Mouse (Mus musculus) embryo, embryonic 11 days (tissue): Measurements from ENCODE around the gene 4930407I10Rik.
A peak's percentile ranks its signal among the peaks of the same experiment; 100 is the strongest.

Source experiments
- DNase-seq: peaks from one replicate; pipeline ENCODE4 v3.0.0-alpha.2; 2015

Gene 4930407I10Rik

GRCm38 (mm10) chr15:82063909-82064308 lies 5.0 kb downstream of the 4930407I10Rik start:
- no peak for DNase-seq

- peak; percentile 90 for DNase-seq
Observed at GRCm38 (mm10) chr15:82065511-82065910, 6.6 kb downstream of the 4930407I10Rik start.

GRCm38 (mm10) chr15:82069898-82070297 lies 10.9 kb downstream of the 4930407I10Rik start, which contains the start of gene Mei1:
Mei1 (plus strand) TSS chr15:82069996.
- peak; percentile 41 for DNase-seq

GRCm38 (mm10) chr15:82071816-82072469 lies 13.0 kb downstream of the 4930407I10Rik start:
- no peak for DNase-seq

- no peak for DNase-seq
Observed at GRCm38 (mm10) chr15:82073490-82073889, 14.5 kb downstream of the 4930407I10Rik start.

GRCm38 (mm10) chr15:82079883-82080282 lies 20.9 kb downstream of the 4930407I10Rik start:
- DNase-seq: peak; percentile 47

GRCm38 (mm10) chr15:82081161-82081560 lies 22.2 kb downstream of the 4930407I10Rik start:
- peak; percentile 60 for DNase-seq

GRCm38 (mm10) chr15:82085606-82086005 lies 26.7 kb downstream of the 4930407I10Rik start:
- no peak for DNase-seq

GRCm38 (mm10) chr15:82086131-82086530 lies 27.2 kb downstream of the 4930407I10Rik start:
- DNase-seq: no peak

- DNase-seq: peak; percentile 45
Observed at GRCm38 (mm10) chr15:82087266-82087665, 28.3 kb downstream of the 4930407I10Rik start.

- no peak for DNase-seq
Observed at GRCm38 (mm10) chr15:82091061-82091460, 32.1 kb downstream of the 4930407I10Rik start.

GRCm38 (mm10) chr15:82106953-82107555 lies 48.1 kb downstream of the 4930407I10Rik start:
- peak; percentile 75 for DNase-seq
